Mouse (Mus musculus): Measurements from ENCODE around the gene Gcnt4. TPM values are rescaled to one million over a fixed set of nuclear protein-coding genes. Genes with fewer than 3 reads are reported as not detected.
A peak's percentile ranks its signal among the peaks of the same experiment; 100 is the strongest.
"Not testable (repeated sequence)": the region's sequence is repeated elsewhere in the genome, so short reads cannot be mapped to it uniquely, and the experiment has no call there.

Gcnt4 gene
- 1.3 and 1.6 TPM in 2 replicates for total RNA-seq (2021)
- long read RNA-seq, result 0 reads

DNA sequence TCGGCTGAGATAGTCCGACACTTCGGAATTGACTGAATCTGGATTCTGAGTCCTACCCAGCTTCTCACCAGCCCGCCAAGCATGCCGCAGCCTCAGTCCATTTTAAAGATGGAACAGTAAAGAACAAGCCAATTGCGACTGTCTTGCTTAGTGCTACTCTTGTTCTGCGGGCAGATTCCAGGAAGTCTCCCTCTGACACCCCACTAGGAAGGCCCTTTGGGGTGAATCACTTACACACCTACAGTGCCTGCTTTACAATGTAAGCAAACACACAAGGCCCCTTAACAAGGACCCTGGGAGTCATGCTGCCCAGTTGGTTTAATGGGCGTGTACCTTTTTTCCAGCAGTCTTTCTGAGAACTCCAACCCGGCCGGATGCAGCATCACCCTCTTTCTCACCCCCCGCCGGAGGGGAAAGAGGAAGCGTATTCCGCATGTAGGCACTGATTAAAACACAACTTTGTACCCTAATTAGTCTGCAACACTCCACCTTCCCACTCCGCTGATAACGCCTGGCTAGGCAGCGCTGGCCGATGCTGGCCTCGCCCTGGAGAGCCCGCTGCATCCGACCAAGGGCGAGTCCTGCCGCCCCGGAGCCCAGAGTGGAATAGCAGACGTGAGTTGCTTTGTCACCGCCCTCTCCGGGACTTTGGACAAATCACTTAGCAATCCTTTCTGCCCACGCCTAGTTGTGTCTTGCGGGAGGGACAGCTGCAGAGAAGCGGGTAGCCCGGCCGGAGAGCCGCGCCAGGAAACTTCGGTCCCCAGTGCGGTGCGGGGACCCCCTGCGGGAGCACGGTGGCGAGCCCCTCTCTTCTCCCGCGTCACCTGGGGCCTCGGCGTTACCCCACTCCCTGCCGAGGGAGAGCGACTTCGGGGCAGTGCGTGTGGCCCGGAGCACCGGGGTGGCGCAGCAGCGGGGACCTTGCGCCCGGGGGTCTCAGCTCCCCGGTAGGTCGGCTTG lies at the start of gene Gcnt4:
TSS of gene Gcnt4 (plus strand) at position 691 of the 963 bp plus-strand sequence.
- DNase-seq, result peak; percentile 65

GRCm38 (mm10) chr13:96878220-96879057 lies 46.0 kb upstream of the Gcnt4 start:
- no peak for DNase-seq

DNA sequence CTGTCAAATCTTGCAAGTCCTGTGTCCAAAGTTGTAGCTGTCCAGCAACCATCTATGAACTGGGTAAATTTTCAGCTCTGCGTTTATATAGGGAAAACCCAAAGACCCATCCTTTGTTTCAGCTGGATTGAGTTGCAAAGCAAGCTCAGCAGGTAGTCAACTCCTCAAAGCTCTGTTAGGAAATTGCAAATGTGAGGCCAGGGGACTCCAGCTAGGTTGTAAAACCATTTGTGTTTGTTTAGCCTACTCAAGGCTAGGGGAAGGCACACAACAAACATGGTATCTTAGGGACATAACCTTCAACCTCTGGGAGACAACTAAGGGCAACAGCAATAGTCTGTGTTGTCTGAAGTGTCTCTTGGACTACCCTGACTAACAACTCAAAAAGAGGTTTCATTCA lies 40.0 kb upstream of the Gcnt4 start:
- no peak for DNase-seq

DNA sequence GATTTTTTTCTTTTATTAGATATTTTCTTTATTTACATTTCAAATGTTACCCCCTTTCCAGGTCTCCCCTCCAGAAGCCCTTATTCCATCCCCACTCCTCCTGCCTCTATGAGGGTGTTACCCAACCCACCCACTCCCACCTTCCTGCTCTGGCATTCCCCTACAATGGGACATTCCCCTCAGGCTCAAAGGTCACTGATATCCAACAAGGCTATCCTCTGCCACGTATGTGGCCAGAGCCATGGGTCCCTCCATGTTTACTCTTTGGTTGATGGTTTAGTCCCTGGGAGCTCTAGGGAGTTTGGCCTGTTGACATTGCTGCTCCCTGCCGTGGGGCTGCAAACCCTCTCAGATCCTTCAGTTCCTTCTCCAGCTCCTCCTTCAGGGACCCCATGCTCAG lies 34.5 kb upstream of the Gcnt4 start:
- no peak for DNase-seq

DNA sequence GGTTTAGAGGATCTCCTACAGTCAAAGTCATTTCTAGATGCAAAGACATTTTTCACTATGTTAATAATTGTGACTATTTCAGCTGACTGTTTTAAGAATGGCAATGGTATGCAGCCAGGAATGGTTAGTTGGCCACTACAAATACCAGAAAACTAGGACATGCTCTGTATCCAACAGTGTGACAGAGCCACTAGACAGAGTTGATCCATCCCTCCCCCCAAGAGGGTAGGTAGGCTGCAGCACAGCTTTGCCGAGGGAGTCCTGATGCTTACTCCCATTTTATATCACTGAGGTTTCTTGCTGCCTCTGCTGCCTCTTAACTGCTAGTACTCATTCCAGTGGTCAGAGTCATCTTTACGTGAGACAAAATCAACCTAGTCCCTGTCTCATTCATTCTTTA lies 29.3 kb upstream of the Gcnt4 start:
- DNase-seq, result no peak

DNA sequence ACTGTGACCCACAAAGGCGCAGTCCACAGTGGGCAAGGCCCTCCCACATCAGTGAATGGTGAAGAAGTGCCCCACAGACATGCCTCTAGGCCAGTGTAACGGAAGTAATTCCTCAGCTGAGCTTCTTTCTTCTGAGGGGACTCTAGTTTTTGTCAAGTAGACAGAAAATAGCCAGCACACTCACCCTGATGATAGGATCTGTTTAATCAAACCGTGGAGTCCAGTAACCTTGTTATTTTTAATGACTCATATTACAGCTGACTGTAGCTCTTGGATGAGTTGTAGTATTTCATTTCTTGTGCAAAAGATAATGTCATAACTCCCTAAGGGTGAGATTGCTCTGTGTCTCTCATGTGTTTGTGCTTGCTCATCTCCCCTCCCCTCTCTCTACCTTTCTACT lies 17.8 kb upstream of the Gcnt4 start:
- DNase-seq, result no peak

DNA sequence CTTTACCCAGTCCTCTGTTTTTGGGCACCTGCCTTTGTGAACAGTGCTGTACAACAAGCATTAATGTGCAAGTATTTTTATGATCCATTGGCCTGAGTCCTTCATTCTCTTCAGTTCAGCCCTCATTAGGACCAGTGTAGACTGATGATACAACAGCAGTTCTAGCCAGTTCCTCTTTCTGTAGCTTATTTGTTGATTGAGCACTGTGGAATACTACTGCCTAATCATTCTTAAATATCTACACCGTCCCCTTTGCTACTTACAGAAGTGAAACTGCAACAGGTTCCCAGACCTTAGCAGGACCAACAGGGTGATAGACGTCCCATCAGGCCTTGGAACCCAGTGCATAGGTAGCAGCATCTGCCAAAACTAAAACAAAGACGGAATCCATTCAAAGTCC lies 13.3 kb upstream of the Gcnt4 start:
- no peak for DNase-seq

DNA sequence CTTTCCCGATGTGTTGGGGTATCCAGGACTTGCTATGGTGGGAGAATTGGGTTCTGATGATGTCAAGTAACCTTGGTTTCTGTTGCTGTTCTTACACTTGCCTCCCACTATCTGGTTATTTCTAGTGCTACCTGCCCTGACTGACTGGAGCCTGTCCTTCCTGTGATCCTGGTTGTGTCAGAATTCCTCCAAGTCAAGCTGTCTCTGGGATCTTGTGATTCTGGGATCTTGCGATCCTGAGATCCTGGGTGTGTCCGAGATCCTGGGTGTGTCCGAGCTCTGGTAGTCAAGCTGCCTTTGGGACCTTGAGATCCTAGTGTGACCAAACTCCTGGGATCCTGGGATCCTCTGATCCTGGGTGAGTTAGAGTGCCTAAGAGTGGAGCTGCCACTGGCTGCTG lies 1.4 kb upstream of the Gcnt4 start:
- DNase-seq, result not testable (repeated sequence)

DNA sequence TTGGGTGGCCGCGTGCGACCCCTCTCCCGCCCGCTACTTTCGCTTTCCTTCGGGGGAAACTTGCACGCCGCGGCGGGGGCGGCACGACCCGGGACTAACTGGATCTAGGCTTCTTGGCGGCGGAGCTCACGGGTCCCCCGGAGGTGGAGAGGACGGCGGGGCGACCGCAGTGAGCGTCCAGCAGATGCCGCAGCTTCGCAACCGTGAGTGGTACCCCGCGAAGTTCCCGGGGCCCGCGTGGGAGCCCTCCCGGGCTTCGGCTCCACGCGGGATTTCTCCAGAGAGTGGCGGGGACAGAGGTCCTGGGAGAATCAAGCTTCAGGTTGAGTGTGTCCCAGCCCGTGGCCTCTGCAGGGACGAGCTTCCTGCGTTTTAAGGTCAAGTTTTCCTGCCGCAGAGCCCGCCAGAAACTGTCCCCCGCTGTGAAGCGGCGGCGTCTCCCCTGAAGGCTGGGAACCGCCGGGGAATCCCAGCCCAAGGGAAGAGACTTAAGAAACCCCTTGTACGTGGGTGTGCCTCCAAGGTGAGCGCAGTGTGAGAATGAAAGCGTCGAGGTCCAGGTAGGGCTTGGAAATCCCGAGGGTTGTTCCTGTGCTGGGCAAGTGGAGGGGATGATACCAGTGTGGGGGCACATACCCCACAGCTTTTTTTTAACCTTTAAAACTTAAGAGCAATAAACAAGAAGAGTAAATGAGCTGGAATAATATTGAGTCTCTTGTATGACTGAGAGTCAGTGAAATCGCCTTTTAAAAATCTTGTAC lies 676 bp downstream of the Gcnt4 start:
- DNase-seq, result peak; percentile 35

DNA sequence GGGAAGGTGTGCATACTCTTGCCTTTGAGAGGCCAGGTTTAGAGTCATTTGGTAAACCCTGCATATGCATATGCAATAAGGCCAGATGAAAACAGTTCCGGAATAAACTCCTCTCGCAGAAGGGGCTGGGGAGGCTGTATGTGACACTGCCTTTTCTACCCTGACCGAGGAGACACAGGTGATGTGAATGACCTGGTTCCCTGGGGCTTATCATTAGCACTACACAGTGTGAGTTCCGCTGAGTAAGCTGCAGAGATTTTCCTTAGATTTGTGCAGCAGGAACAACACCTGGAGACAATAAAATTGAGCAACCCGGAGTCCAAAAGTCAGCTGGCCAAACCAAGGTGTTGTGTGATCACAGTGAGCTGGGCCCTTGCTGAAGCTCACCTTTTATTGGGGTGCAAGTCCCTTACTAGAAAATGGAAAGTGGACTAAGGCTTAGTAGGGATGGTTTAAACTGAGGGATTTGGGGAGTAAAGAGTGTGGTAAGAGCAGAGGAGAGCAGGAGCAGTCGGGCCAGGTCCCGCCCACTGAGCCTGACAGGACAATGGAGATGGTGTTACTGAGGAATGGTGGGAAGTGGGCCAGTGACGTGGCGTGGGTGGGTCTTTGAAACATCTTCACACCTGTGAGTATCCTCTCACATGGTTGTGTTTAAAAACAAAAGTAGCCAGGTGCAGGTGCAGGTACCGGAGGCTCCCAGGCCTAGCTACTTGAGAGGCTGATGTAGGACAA lies 1.7 kb downstream of the Gcnt4 start:
- DNase-seq, result no peak

DNA sequence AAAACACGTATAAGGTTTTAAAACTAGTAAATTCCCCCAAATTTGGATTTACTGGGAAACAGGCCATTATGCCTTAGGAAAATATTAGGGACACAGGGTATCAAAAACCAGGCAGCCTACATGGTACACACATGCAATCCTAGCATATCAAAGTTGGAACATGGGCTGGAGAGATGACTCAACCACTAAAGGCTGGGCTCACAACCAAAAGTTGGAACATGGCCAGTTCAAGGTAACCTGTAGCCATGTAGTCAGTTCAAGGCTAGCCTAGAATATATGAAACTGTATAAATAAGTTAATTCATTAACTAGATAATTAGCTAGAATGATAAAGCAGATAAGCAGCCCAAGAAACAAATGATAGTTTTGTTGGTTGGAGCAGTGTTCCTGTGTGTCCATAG lies 3.3 kb downstream of the Gcnt4 start:
- DNase-seq, result no peak

GRCm38 (mm10) chr13:96928432-96929039 lies 4.0 kb downstream of the Gcnt4 start:
- no peak for DNase-seq

DNA sequence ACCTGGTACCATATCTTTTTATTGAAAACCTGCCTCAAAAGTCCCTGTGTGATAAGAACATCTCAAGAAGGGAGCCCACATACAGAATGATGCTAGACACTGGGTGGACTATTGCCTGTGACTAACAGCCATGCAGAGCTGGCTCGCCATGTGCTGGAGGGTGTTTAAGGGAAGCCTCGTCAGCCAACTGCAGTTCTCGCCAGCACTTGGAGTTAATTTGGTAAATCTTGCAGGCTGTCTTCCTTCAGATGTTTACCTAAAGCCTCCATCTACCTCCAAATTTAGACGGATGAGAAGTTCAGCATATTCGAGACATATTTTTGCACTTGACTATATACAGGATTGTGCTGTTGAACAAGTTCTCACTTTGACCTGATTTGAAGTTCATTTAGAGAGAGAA lies 8.3 kb downstream of the Gcnt4 start:
- no peak for DNase-seq

DNA sequence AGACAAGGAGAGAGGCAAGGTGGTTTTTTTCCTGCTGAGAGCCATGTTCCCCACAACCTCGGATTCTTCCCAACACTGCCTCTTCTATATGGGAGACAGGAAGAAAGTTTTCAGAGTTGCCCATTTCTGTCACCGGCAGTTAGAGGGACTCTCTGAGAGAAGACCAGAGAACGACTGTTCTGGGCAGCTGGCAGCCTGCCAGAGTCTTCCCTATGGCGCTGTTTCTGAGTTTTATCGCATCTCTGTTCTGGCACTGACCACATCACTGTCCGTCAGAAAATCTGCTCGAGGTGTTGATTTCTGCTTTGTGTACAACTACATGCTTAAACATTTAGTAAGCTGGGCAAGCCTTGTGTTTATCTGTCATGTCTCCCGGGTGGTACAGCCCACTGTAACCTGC lies 8.9 kb downstream of the Gcnt4 start:
- DNase-seq, result peak; percentile 4

- DNase-seq, result no peak
These were observed 11.8 kb downstream of the Gcnt4 start for GRCm38 (mm10) chr13:96936173-96936777.

DNA sequence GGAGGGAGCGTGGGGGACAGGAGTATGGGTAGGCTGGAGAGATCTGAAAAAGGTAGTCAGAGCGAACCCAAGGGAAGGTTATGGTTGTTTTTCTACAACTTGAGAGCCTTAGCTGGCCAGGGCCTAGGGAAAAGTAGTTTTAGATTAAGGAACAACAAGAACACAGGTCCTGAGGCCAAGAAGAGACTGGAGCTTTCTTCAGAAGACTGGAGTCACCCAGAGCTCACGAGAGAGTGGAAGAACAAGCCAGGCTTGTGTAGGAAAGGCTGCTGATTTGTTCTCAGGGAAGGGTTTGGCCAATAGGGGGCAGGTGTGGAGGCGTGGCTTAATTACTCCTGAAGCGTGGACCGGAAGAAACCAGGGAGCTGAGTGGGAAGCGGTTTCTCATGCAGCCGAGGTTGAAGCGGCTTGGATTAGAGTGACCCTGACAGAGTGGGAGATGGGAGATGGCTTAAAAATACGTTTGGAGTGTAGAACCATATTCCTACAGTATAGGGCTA lies 12.6 kb downstream of the Gcnt4 start:
- no peak for DNase-seq

DNA sequence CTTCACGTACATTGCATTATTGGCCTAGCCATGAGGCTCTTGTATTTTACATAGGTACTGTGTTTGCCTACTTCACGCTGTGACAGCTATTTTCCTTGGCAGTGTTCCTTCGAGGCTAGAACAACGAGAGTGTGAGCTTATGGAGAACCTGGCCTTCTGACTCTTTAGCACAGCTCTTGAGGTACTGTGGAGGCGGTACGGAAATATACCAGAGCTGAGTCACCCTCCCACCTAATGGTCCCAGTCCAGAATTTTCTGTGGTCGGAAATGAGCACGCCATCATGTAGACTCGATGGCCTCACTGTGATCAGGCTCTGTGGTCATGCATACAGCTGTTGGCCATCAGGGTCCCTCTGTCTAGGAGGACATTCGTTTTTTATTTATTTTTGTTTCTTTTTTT lies 15.2 kb downstream of the Gcnt4 start:
- no peak for DNase-seq

- DNase-seq, result not testable (repeated sequence)
These were observed 17.0 kb downstream of the Gcnt4 start for GRCm38 (mm10) chr13:96941481-96941880.

- DNase-seq, result peak; percentile 15
These were observed 19.1 kb downstream of the Gcnt4 start for GRCm38 (mm10) chr13:96943571-96943970.

- no peak for DNase-seq
These were observed 21.3 kb downstream of the Gcnt4 start for GRCm38 (mm10) chr13:96945748-96946147.

- no peak for DNase-seq
These were observed 23.2 kb downstream of the Gcnt4 start for GRCm38 (mm10) chr13:96947722-96948121.

Measured in adrenal gland, postnatal 25 days (tissue).